Mouse (Mus musculus) brown adipose tissue, adult 24 weeks (tissue): Measurements from ENCODE around the gene Grasp. TPM values are rescaled to one million over a fixed set of nuclear protein-coding genes. Genes with fewer than 3 reads are reported as not detected.

Experiments used
- H3K27ac ChIP-seq: fragments of 200-500 bp; replicated peaks from 2 replicates; pipeline ENCODE4 v1.5.1; 2012; ENCODE audit warnings: low read depth, mild to moderate bottlenecking, low read length
- H3K4me1 ChIP-seq: fragments of 200-500 bp; 2 replicates; pipeline ENCODE4 v1.6.1; 2012; ENCODE audit warnings: low read length, mixed read lengths; ENCODE audit not compliant: control insufficient read depth, insufficient read depth, insufficient read length
- H3K4me3 ChIP-seq: fragments of 200-500 bp; 2 replicates; pipeline ENCODE4 v1.5.1; 2012; ENCODE audit warnings: low read depth, mild to moderate bottlenecking, low read length, moderate library complexity; ENCODE audit not compliant: insufficient read depth
- polyA plus RNA-seq: library from polyadenylated mRNA; stranded (reverse); fragments of >200 nt; gene quantifications from 2 replicates; pipeline ENCODE4 v1.2.4, GENCODE M21; 2012; ENCODE audit not compliant: missing spikeins, insufficient read depth, insufficient read length

Gene Grasp
- 1.7 and 3.7 TPM in 2 replicates for polyA plus RNA-seq

- Histone ChIP-seq H3K27ac (peak within 1 kb of the TSS; percentile 94), H3K4me1 (peaks cover 4% of the 10 kb centered on the region), H3K4me3 (peak within 1 kb of the TSS; percentile 87)
Observed at GRCm38 (mm10) chr15:101224006-101224906, at the start of gene Grasp. Gene Grasp, plus strand, starts transcription at chr15:101224188.

DNA sequence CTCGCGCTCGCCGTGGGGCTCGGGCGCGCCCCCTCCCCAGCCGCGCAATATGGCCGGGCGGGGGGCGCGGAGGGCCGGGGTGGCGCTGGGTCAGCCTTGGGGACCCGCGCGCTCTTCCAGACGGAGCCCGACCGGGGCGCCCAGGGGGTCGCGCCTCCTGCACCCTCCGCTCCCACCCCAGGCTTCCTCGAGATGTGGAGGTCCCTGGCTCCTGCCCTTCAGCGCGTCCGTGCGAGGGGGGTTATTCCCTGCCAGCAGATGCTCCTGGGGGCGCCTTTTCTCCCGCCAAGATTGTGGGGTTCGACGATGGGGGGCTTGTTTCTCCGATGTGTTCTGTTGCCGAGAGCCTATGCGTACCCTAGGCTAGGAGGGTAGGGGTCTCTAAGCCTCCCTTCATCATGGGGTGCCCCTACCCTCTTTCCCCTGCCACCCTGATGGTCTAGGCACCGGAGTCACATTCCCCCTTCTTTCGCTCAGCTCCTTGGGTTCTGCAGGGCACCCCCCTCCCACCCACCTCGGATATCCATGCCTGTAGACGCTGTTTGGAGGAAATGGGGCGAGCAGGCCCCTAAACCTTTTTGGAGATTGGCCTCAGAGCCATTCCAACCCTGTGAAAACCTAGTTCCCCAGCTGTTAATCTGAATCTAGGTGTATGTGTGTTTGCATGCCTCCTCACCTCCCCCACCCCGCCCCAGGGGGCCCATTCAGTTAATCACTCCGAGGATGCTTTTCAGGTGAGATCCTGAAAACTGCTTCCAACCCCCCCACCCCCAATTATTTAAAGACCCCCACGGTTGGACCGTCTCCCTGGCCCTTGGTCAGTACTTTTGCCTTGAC, 49.5 kb upstream of the Grasp start:
- Histone ChIP-seq H3K27ac (peak overlapping the region; percentile 60), H3K4me3 (peak overlapping the region; percentile 69), H3K4me1 (peaks cover 6% of the 10 kb centered on the region; the same call in 1 of the 2 replicates)

DNA sequence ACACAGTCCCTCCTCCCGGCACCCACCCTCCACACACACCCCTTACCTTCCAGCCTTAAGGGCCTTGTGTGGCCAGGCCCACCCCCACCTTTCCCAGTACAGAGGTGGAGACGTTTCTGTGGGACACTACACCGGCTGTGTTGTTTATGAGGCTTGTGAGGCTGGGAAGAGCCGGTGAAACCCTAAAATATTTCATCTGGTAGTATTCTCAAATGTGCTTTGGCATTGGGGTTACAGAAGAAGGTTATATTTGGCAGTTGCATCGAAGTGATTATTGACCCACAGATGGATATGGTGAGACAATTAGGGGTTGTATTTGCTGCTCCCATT, 48.9 kb upstream of the Grasp start:
- H3K4me1 ChIP-seq, result peaks cover 7% of the 10 kb centered on the region
- peak overlapping the region; percentile 60 for H3K27ac ChIP-seq
- peak overlapping the region; percentile 69 for H3K4me3 ChIP-seq

DNA sequence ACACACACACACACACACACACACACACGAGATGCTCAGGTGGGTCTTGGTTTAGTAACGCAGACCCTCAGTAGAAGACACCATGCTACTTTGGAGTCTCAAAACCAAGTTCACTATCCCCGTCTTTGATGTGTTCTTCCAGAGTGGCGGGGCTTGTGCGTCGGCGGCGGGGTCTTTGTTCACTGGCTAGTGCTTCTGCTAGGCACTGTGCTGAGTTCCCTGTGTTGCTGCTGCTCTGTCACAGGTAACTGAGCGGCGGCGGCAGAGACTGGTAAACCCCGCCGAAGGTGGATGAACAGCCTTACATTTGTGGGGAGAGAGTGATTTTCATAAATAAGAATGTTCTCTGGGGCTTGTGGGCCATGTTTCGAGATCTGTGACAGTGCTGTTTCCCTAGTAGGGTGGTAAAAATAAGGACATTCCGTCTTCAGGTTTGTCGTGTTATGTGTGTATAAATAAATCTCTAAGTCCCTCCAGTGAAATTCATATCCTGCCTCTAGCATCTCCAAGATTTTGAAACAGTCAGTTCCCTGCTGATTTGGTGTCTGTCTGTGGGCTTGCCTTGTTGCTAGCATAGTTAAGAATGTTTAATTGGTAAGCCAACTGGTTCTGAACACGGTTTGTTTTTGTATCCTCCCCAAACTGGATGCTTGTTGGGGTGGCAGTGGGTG, 48.2 kb upstream of the Grasp start:
- Histone ChIP-seq H3K4me3 (peak overlapping the region; percentile 69), H3K4me1 (peaks cover 13% of the 10 kb centered on the region), H3K27ac (peak overlapping the region; percentile 60)

DNA sequence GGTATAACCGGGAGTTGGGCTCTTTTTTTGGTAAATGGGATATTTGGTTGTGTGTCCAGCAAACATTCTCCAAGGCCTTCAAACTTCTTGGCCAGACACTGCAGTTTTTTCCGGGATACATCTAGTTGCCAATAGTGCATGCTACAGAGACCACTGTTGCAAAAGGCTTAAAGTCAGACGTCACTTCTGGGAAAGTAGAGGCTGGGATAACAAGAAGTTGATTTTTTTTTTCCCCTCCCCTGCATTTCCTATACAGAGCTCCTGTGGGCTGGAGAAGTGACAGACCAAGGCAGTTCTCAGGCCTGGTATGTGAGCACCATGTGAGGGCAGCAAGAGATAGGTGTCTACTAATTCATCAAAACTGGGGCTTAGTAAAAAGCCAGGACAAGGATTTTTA, 47.7 kb upstream of the Grasp start:
- H3K4me3 ChIP-seq, result no peak overlapping the region
- peak overlapping the region; percentile 31; the same call in 1 of the 2 replicates for H3K27ac ChIP-seq
- peaks cover 15% of the 10 kb centered on the region for H3K4me1 ChIP-seq

GRCm38 (mm10) chr15:101176795-101177691, 46.9 kb upstream of the Grasp start:
- peaks cover 20% of the 10 kb centered on the region for H3K4me1 ChIP-seq
- H3K27ac ChIP-seq, result 0 out of 2 replicates have a peak overlapping the region, but pooled peaks have one; percentile 1
- H3K4me3 ChIP-seq, result no peak overlapping the region

- Histone ChIP-seq H3K27ac (no peak overlapping the region), H3K4me3 (no peak overlapping the region), H3K4me1 (peaks cover 18% of the 10 kb centered on the region)
Observed at GRCm38 (mm10) chr15:101180363-101181105, 43.5 kb upstream of the Grasp start.

DNA sequence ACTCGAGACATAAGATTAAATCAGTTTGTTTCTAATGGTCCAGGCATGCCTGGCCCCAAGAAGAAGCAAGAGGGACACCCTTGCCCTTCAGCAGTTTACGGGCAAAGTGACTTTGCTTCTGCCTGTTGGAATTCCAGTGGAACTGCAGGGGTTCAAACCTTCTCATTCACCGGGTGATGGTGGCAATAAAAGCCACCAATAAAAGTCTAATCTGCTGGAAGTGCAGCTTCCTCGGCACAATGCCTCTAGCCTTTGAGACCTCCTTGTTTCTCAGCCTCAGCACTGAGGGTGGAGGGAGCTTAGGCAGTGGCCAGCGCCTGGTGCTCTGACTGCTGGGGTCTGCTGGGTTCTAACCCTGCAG, 42.9 kb upstream of the Grasp start:
- H3K27ac ChIP-seq, result no peak overlapping the region
- H3K4me3 ChIP-seq, result no peak overlapping the region
- peaks cover 16% of the 10 kb centered on the region for H3K4me1 ChIP-seq

DNA sequence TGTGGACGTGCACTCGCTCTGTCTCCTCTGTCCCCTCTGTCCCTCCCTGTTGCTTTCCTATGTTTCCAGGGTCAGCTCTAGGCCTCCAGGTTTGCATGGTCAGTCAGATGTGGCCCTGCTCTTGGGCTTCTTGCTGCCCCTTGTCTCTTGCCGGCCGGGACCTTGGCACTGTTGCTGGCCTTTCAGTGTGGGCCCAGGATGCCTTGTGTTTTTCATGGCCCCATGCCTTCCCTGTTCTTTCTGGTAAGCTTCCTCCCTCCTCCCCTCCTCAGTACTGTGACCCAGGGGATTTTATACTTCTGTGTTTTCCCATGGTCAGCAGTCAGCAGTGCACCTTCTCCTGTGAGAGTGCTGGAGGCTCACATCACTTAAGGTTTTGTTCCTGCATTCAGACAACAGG, 42.5 kb upstream of the Grasp start:
- no peak overlapping the region for H3K27ac ChIP-seq
- no peak overlapping the region for H3K4me3 ChIP-seq
- H3K4me1 ChIP-seq, result peaks cover 16% of the 10 kb centered on the region

- Histone ChIP-seq H3K4me3 (no peak overlapping the region), H3K27ac (no peak overlapping the region), H3K4me1 (peaks cover 16% of the 10 kb centered on the region)
Observed at GRCm38 (mm10) chr15:101182676-101183075, 41.3 kb upstream of the Grasp start.

DNA sequence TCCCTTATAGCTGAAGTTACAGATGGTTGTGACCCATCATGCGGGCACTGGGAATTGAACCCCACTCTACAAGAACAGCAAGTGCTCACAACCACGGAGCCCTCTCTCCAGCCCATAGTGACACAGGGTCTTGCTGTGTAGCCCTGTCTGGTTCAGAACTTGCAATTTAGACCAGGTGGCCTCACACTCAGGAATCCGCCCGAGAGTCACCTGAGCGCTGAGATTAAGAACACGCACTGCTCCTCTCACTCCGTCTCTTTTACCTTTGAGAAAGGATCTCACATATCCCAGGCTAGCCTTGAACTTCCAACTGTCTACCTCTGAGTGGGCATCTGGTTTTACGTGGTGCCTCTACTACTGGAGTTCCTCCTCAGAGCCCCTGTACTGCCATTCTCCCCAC, 39.7 kb upstream of the Grasp start:
- H3K4me1 ChIP-seq, result peaks cover 16% of the 10 kb centered on the region
- no peak overlapping the region for H3K4me3 ChIP-seq
- H3K27ac ChIP-seq, result no peak overlapping the region

- H3K27ac ChIP-seq, result no peak overlapping the region
- H3K4me3 ChIP-seq, result no peak overlapping the region
- peaks cover 13% of the 10 kb centered on the region for H3K4me1 ChIP-seq
Observed at GRCm38 (mm10) chr15:101185549-101185948, 38.4 kb upstream of the Grasp start.

GRCm38 (mm10) chr15:101187907-101188306, 36.1 kb upstream of the Grasp start:
- Histone ChIP-seq H3K4me3 (no peak overlapping the region), H3K27ac (no peak overlapping the region), H3K4me1 (peaks cover 16% of the 10 kb centered on the region)
